Mouse (Mus musculus) kidney, adult 2 months (tissue): ENCODE results near the gene Ace.

Source experiments
- CTCF ChIP-seq: fragments of 200-500 bp; conservative IDR thresholded peaks from 2 replicates; pipeline ENCODE4 v1.5.1; 2011; ENCODE audit warnings: low read depth, mild to moderate bottlenecking, control low read depth, low read length, moderate library complexity, mixed read lengths; ENCODE audit not compliant: insufficient read depth, insufficient read length
- POLR2A ChIP-seq: fragments of 200-500 bp; IDR thresholded peaks from one replicate; pipeline ENCODE4 v1.6.1; 2011; ENCODE audit warnings: low read depth, low read length, control low read depth

- TF ChIP-seq CTCF (no peak), POLR2A (peak; percentile 76)
Measured at GRCm38 (mm10) chr11:106036548-106037417, 69.0 kb downstream of the Ace start, which contains the start of gene Dcaf7.
